Mouse (Mus musculus) liver, embryonic 16.5 days (tissue): ENCODE data around the gene Pik3ap1. TPM values are rescaled to one million over a fixed set of nuclear protein-coding genes. Genes with fewer than 3 reads are reported as not detected.

Source experiments
- ATAC-seq: fragments of 200-750 bp; cut with Nextera tagmentation; 2 replicates; pipeline ENCODE4 v1.8.0; 2017; ENCODE audit warnings: low read depth, mild to moderate bottlenecking, moderate number of reproducible peaks, moderate library complexity
- H3K27ac ChIP-seq: fragments of 300-500 bp; sonication (generic); 2 replicates; pipeline ENCODE4 v1.5.1; 2014; ENCODE audit warnings: mild to moderate bottlenecking, low read length
- H3K27me3 ChIP-seq: fragments of 300-500 bp; sonication (generic); 2 replicates; pipeline ENCODE4 v1.6.1; 2014; ENCODE audit warnings: low read depth, low read length, mixed read lengths; ENCODE audit not compliant: control insufficient read depth, insufficient read depth
- H3K36me3 ChIP-seq: fragments of 300-500 bp; sonication (generic); 2 replicates; pipeline ENCODE4 v1.6.1; 2014; ENCODE audit warnings: mild to moderate bottlenecking; ENCODE audit not compliant: control insufficient read depth, insufficient read depth
- H3K4me1 ChIP-seq: fragments of 300-500 bp; sonication (generic); 2 replicates; pipeline ENCODE4 v1.6.1; 2014; ENCODE audit warnings: low read depth, low read length, mixed read lengths; ENCODE audit not compliant: control insufficient read depth
- H3K4me2 ChIP-seq: fragments of 300-500 bp; sonication (generic); 2 replicates; pipeline ENCODE4 v1.6.1; 2014; ENCODE audit warnings: low read depth, low read length, mixed read lengths
- H3K4me3 ChIP-seq: fragments of 300-500 bp; sonication (generic); 2 replicates; pipeline ENCODE4 v1.5.1; 2014; ENCODE audit warnings: low read depth, mild to moderate bottlenecking, low read length
- H3K9ac ChIP-seq: fragments of 300-500 bp; sonication (generic); 2 replicates; pipeline ENCODE4 v1.6.1; 2014; ENCODE audit warnings: low read depth, low read length
- H3K9me3 ChIP-seq: fragments of 300-500 bp; sonication (generic); replicated peaks from 2 replicates; pipeline ENCODE4 v1.6.1; 2016; ENCODE audit warnings: low read length; ENCODE audit not compliant: control insufficient read depth
- WGBS: fragments of 180-500 bp; shearing (Covaris S2); extraction: QIAGEN DNeasy Blood & Tissue Kit; methylation state at CpG from one replicate; pipeline ENCODE4 v1.1.7; 2014; ENCODE audit not compliant: insufficient replicate concordance; 5-methylcytosine and 5-hydroxymethylcytosine counted together
- polyA plus RNA-seq: library from polyadenylated mRNA; unstranded; fragments of >200 nt; fragmentation: Nextera tagmentation; extraction: Ambion mirVana; gene quantifications from 2 replicates; pipeline ENCODE4 v1.2.1, GENCODE M21; 2015

Pik3ap1 gene
- polyA plus RNA-seq, 1 experiment from 2014 or later: 17.9 TPM

DNA sequence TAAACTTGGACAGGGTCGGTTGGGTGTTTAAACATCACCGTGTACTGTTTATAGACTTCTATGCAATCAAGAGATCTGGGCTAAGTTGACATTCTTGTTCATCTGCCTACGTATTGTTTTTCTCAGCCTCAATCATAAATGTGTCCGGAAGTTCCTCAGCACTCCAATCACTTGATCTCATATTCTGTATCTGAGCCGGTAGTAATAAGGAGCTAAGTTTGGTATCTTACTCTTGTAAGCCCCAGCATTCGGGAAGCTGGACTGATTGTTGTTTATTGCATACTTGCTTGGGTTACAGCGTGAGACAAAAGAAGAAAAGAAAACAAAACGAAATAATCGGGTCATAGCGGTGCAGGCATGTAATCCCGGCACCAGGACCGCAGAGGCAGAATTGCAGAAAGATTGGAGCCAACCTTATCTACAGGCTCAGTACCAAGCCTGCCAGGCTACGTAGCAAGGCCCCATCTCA, 120.5 kb downstream of the Pik3ap1 start:
- H3K4me3 ChIP-seq: peak overlapping the region; percentile 91
- H3K27me3 ChIP-seq: no peaks in the 10 kb centered on the region
- WGBS: 13% methylated on average over 13 of the region's 13 CpGs
- no peaks in the 10 kb centered on the region for H3K9me3 ChIP-seq
- peaks cover 24% of the 10 kb centered on the region for H3K4me1 ChIP-seq
- peak overlapping the region; percentile 92 for H3K9ac ChIP-seq
- no peak for ATAC-seq
- H3K27ac ChIP-seq: peak overlapping the region; percentile 94
- H3K4me2 ChIP-seq: peak overlapping the region; percentile 87
- H3K36me3 ChIP-seq: no peaks in the 10 kb centered on the region

DNA sequence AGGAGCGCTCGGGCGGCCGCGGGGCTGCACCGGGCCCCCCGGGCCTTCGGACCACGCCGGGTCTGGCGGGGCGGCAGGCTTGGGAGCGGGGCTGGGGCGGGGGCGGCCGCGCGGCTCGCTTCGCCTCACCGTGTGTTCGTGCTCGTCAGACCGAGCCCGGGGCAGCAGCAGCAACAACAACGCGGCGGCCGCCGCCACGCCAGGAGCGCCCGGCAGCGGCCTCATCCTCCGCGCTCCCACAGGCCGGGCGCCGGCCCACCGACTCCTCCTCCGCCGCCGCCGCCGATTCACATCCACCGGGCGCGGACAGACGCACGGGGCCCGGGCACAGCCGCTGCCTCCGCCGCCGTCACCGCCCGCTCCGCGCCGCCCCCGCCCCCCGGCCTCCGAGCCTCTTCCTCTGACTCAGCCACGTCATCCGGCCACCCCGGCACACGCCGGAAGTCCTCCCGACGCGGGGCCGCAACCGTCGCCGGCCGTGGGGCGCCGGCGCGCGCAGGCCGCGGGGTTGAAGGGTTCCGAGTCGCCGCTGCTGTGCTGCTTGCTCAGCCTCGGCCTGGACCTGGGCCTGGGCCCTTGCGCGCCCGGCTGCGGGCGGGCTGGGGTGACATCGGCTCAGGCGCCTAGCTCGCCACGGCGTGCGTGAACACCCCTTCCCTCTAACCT, 121.1 kb downstream of the Pik3ap1 start, which contains the start of gene Tm9sf3:
Gene Tm9sf3, minus strand, starts transcription at position 368 of the 666 bp plus-strand sequence.
- Histone ChIP-seq H3K27me3 (no peaks in the 10 kb centered on the region), H3K27ac (peak within 1 kb of the TSS; percentile 94), H3K4me3 (peak within 1 kb of the TSS; percentile 91), H3K9me3 (no peaks in the 10 kb centered on the region), H3K9ac (peak within 1 kb of the TSS; percentile 92), H3K4me1 (peaks cover 24% of the 10 kb centered on the region), H3K36me3 (no peaks in the 10 kb centered on the region), H3K4me2 (peak within 1 kb of the TSS; percentile 87)
- under 1% methylated on average over 87 of the region's 98 CpGs for WGBS
- ATAC-seq: peak; percentile 89

DNA sequence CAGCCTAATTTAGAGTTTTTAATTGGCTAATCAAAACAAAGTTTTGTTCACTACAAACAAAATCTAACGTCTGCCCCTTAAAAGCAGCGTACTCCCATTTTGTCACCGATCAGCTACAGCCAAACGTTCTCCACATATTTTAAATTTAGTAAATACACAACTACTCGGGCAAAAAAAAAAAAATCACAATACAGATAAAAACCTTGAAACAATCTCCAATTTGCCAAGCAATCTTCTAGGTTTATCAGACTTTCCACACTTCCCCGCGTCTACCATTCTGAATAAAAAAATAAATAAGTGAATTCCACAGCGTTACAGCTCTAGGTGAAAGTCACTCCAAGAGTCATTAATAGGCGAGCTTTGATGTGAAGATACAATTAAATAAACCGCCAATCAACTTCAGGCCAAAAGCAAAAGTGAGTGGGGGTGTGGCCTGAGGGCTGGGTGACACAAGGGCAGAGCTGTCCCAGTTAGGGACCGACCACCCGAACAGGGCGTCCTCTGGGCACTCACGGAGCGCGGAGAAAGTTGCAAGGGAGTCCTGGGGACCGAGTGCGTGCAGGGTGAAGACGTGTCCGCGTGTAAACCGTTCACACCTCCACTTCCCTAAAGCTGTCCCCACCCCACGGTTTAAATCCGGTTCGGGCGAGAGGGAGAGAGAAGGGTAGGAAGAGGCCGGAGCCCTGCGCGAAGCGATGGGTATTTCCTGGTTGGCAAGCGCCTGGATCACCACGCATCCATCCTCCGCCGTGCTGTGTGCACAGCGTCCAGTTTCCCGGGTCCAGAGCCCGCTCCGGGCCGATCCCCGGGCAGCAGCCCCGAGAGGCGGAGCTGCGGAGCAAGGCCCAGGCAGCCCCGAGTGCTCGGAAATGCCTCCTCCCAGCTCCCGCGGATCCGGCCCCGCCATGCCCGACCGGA, 121.9 kb downstream of the Pik3ap1 start:
- H3K4me1 ChIP-seq: peaks cover 24% of the 10 kb centered on the region
- ATAC-seq: peak; percentile 85

DNA sequence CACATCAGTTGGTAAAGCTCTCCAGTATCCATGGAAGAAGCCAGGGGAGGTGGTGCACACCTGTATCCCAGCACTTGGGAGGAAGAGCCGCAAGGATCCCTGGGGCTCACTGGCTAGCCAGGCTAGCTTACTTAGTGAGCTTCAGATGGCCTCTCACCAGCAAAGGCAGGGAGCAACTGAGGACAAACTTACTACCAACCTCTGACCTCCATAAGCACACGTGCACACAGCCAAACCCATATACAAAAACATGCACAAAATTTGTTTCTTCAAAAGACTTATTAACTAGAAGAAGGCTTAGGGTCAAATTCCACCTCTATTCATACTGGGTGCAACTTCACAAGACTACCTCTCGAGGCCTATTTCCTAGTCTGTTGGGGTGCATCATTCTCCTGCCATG, 124.2 kb downstream of the Pik3ap1 start:
- Histone ChIP-seq H3K27ac (no peak overlapping the region), H3K4me3 (no peak overlapping the region), H3K36me3 (no peaks in the 10 kb centered on the region), H3K27me3 (no peaks in the 10 kb centered on the region), H3K4me1 (peaks cover 24% of the 10 kb centered on the region), H3K9ac (no peak overlapping the region), H3K4me2 (no peak overlapping the region), H3K9me3 (no peaks in the 10 kb centered on the region)
- WGBS: 68% methylated on average over 3 of the region's 3 CpGs
- ATAC-seq: no peak

More for the DNA sequence above, 121.9 kb downstream of the Pik3ap1 start:
- H3K27ac ChIP-seq: peak overlapping the region; percentile 94
- no peaks in the 10 kb centered on the region for H3K27me3 ChIP-seq
- peak overlapping the region; percentile 87 for H3K4me2 ChIP-seq
- no peaks in the 10 kb centered on the region for H3K9me3 ChIP-seq
- peak overlapping the region; percentile 91 for H3K4me3 ChIP-seq
- peak overlapping the region; percentile 92 for H3K9ac ChIP-seq
- H3K36me3 ChIP-seq: no peaks in the 10 kb centered on the region
- WGBS: 3% methylated on average over 48 of the region's 51 CpGs

DNA sequence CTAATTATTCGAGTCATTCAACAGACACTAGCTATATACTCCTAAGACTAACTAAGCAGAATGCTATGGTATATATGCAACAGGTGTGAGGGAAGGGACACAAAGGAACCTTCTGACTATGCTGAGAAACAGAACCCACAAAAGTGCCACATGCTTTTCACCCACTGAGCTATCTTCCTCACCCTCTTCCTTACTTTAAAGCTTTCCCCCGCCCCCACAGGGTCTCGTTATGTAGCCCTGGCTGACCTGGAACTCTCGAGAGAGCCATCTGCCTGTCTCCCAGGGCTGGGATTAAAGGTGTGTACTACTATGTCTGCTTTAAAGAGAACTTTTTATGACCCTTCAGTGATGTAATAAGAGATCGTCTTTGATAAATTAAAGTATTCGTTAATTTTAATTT, 125.6 kb downstream of the Pik3ap1 start:
- Histone ChIP-seq H3K4me3 (no peak overlapping the region), H3K27me3 (no peaks in the 10 kb centered on the region), H3K27ac (no peak overlapping the region), H3K9ac (no peak overlapping the region), H3K9me3 (no peaks in the 10 kb centered on the region), H3K36me3 (no peaks in the 10 kb centered on the region), H3K4me2 (no peak overlapping the region), H3K4me1 (peaks cover 18% of the 10 kb centered on the region)
- 58% methylated on average over 6 of the region's 6 CpGs for WGBS
- no peak for ATAC-seq

DNA sequence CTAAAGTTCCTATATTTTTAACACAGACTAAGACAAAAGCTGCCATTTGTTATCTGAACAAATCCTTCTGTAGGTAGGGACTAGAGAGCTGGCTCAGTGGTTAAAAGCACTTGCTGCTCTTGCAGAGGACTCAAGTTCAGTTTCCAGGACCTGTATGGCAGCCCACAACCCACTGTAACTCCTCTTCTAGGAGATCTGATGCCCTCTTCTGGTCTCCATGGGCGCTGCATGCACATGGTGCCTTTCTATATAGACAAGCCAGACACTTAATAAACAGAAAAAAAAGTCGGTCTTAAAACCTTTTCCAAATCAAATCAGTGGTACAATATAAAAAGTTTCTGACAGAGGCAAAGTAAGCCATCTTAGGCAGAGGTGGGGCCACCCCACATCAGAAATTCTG, 126.2 kb downstream of the Pik3ap1 start:
- ATAC-seq: no peak
- Histone ChIP-seq H3K4me2 (no peak overlapping the region), H3K4me1 (peaks cover 18% of the 10 kb centered on the region), H3K27me3 (no peaks in the 10 kb centered on the region), H3K4me3 (no peak overlapping the region), H3K9ac (no peak overlapping the region), H3K9me3 (no peaks in the 10 kb centered on the region), H3K36me3 (no peaks in the 10 kb centered on the region), H3K27ac (no peak overlapping the region)
- 21% methylated on average over 2 of the region's 2 CpGs for WGBS

DNA sequence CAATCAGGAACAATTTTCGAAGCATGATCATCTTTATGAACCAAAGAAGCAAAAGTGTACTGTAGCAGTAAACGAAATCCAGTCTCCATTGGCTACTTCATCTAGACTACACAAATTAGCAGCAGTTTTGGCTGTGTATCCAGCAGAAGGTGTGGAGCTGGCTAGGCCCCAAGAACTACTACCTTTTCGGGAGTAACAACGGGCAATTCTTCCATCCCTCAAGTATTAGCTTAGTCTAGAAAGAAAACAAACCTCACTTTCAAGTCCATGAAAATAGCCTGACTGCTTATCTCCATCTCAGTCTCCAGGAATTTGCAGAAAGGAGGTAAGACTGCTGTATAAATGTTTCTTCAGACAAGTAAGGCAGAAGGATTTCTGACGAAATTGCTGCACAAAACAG, 130.3 kb downstream of the Pik3ap1 start:
- Histone ChIP-seq H3K9me3 (no peaks in the 10 kb centered on the region), H3K4me1 (peaks cover under 1% of the 10 kb centered on the region; the same call in 1 of the 2 replicates), H3K4me2 (no peak overlapping the region), H3K4me3 (no peak overlapping the region), H3K27ac (no peak overlapping the region), H3K27me3 (no peaks in the 10 kb centered on the region), H3K36me3 (no peaks in the 10 kb centered on the region), H3K9ac (no peak overlapping the region)
- WGBS: 77% methylated on average over 5 of the region's 5 CpGs
- ATAC-seq: no peak

DNA sequence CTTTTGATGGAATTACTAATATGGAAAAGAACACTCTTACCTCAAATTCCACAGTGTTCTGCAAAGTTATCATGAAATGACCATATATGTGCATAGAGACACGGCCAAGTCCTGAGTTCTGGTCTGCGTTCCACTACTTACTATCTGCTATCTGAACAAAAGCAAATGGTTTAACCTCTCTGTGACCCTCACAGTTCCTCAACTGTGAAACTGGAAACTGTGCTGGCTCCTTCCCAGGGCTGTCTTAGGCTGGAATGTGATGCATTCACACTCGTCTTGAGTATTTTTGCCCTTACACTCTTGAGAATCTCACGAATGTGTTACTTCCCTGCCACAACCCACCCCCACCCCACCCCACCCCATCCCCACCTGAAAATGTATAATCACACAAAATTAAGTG, 135.9 kb downstream of the Pik3ap1 start:
- H3K9me3 ChIP-seq: no peaks in the 10 kb centered on the region
- ATAC-seq: no peak
- no peaks in the 10 kb centered on the region for H3K4me1 ChIP-seq
- H3K27ac ChIP-seq: no peak overlapping the region
- no peak overlapping the region for H3K4me3 ChIP-seq
- no peaks in the 10 kb centered on the region for H3K27me3 ChIP-seq
- H3K4me2 ChIP-seq: no peak overlapping the region
- H3K36me3 ChIP-seq: peaks cover 6% of the 10 kb centered on the region
- H3K9ac ChIP-seq: no peak overlapping the region
- 67% methylated on average over 4 of the region's 4 CpGs for WGBS

DNA sequence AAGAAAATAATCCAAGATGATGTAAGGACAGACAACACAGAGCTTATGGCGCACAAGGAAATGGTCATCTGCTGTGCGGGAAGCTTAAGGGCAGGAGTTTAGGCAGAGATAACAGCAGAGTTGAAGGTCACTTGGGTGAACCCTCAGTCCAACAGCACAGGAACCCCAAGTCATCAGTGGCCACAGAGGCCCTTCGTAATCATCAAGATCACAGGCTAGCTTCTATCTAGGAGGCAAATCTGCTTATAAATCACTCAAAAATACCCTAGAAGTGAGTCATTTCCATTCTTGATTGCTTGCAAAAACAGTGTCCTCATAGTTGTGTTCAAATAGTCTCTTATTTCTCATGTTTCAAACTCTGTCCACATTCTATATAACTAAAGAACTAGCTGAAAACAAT, 136.6 kb downstream of the Pik3ap1 start:
- H3K27me3 ChIP-seq: no peaks in the 10 kb centered on the region
- no peaks in the 10 kb centered on the region for H3K4me1 ChIP-seq
- ATAC-seq: no peak
- H3K4me3 ChIP-seq: no peak overlapping the region
- H3K4me2 ChIP-seq: no peak overlapping the region
- WGBS: 78% methylated on average over 3 of the region's 3 CpGs
- H3K9me3 ChIP-seq: no peaks in the 10 kb centered on the region
- peaks cover 8% of the 10 kb centered on the region for H3K36me3 ChIP-seq
- no peak overlapping the region for H3K27ac ChIP-seq
- no peak overlapping the region for H3K9ac ChIP-seq
